Mouse (Mus musculus) lung, embryonic 16.5 days (tissue): Measurements from ENCODE around the gene Lrrc49. TPM values are rescaled to one million over a fixed set of nuclear protein-coding genes. Genes with fewer than 3 reads are reported as not detected.
A peak's percentile ranks its signal among the peaks of the same experiment; 100 is the strongest.

Experiments used
- ATAC-seq: fragments of 200-750 bp; cut with Nextera tagmentation; 2 replicates; pipeline ENCODE4 v1.8.0; 2017; ENCODE audit warnings: low read depth, mild to moderate bottlenecking, moderate library complexity
- H3K27ac ChIP-seq: fragments of 300-500 bp; sonication (generic); 2 replicates; pipeline ENCODE4 v1.5.1; 2014; ENCODE audit warnings: mild to moderate bottlenecking, control low read depth, low read length
- H3K27me3 ChIP-seq: fragments of 300-500 bp; sonication (generic); 2 replicates; pipeline ENCODE4 v1.6.1; 2014; ENCODE audit warnings: low read depth, low read length, mixed read lengths; ENCODE audit not compliant: control insufficient read depth, insufficient read depth
- H3K36me3 ChIP-seq: fragments of 300-500 bp; sonication (generic); 2 replicates; pipeline ENCODE4 v1.6.1; 2014; ENCODE audit warnings: low read length; ENCODE audit not compliant: control insufficient read depth, insufficient read depth
- H3K4me1 ChIP-seq: fragments of 300-500 bp; sonication (generic); replicated peaks from 2 replicates; pipeline ENCODE4 v1.6.1; 2014; ENCODE audit warnings: low read length, mixed read lengths; ENCODE audit not compliant: control insufficient read depth, insufficient read depth
- H3K4me2 ChIP-seq: fragments of 300-500 bp; sonication (generic); 2 replicates; pipeline ENCODE4 v1.6.1; 2014; ENCODE audit warnings: low read depth, low read length, control low read depth
- H3K4me3 ChIP-seq: fragments of 300-500 bp; sonication (generic); 2 replicates; pipeline ENCODE4 v1.5.1; 2014; ENCODE audit warnings: mild to moderate bottlenecking, low read length, control low read depth
- H3K9ac ChIP-seq: fragments of 300-500 bp; sonication (generic); 2 replicates; pipeline ENCODE4 v1.6.1; 2014; ENCODE audit warnings: low read length, control low read depth
- H3K9me3 ChIP-seq: fragments of 300-500 bp; sonication (generic); 2 replicates; pipeline ENCODE4 v1.6.1; 2016; ENCODE audit warnings: low read length; ENCODE audit not compliant: control insufficient read depth
- WGBS: fragments of 180-500 bp; shearing (Covaris S2); extraction: QIAGEN DNeasy Blood & Tissue Kit; methylation state at CpG from one replicate; pipeline ENCODE4 v1.1.7; 2014; 5-methylcytosine and 5-hydroxymethylcytosine counted together
- polyA plus RNA-seq: library from polyadenylated mRNA; unstranded; fragments of >200 nt; fragmentation: Nextera tagmentation; extraction: Ambion mirVana; gene quantifications from 2 replicates; pipeline ENCODE4 v1.2.1, GENCODE M21; 2015

Gene Lrrc49
- 16.3 and 16.5 TPM in 2 replicates for polyA plus RNA-seq

GRCm38 (mm10) chr9:60687891-60688324 is at the start of gene Lrrc49:
Lrrc49 (minus strand) TSS chr9:60688158.
- H3K27ac ChIP-seq, result peak within 1 kb of the TSS; percentile 79
- no peaks in the 10 kb centered on the region for H3K36me3 ChIP-seq
- no peaks in the 10 kb centered on the region for H3K9me3 ChIP-seq
- ATAC-seq, result peak; percentile 95
- WGBS, result 0% methylated on average over 21 of the region's 21 CpGs
- H3K9ac ChIP-seq, result peak within 1 kb of the TSS; percentile 63
- H3K4me1 ChIP-seq, result peaks cover 4% of the 10 kb centered on the region; the same call in 1 of the 2 replicates
- no peaks in the 10 kb centered on the region for H3K27me3 ChIP-seq
- peak within 1 kb of the TSS; percentile 62 for H3K4me3 ChIP-seq
- H3K4me2 ChIP-seq, result peak within 1 kb of the TSS; percentile 72

- ATAC-seq, result no peak
- Histone ChIP-seq H3K36me3 (no peaks in the 10 kb centered on the region), H3K4me1 (no peaks in the 10 kb centered on the region), H3K4me3 (no peak overlapping the region), H3K9me3 (no peaks in the 10 kb centered on the region; the same call in 1 of the 2 replicates), H3K27ac (no peak overlapping the region), H3K27me3 (no peaks in the 10 kb centered on the region), H3K4me2 (no peak overlapping the region), H3K9ac (no peak overlapping the region)
- WGBS, result 70% methylated on average over 2 of the region's 2 CpGs
Measured at GRCm38 (mm10) chr9:60734321-60734720, 46.4 kb upstream of the Lrrc49 start.

GRCm38 (mm10) chr9:60724968-60725367 is 37.0 kb upstream of the Lrrc49 start:
- H3K27me3 ChIP-seq, result no peaks in the 10 kb centered on the region
- H3K9ac ChIP-seq, result no peak overlapping the region
- H3K4me1 ChIP-seq, result no peaks in the 10 kb centered on the region
- no peak for ATAC-seq
- H3K36me3 ChIP-seq, result no peaks in the 10 kb centered on the region
- no peak overlapping the region for H3K4me3 ChIP-seq
- no peaks in the 10 kb centered on the region for H3K9me3 ChIP-seq
- 87% methylated on average over 7 of the region's 7 CpGs for WGBS
- H3K27ac ChIP-seq, result no peak overlapping the region
- no peak overlapping the region for H3K4me2 ChIP-seq

- Histone ChIP-seq H3K9ac (no peak overlapping the region), H3K27me3 (no peaks in the 10 kb centered on the region), H3K36me3 (no peaks in the 10 kb centered on the region), H3K9me3 (no peaks in the 10 kb centered on the region), H3K27ac (no peak overlapping the region), H3K4me1 (no peaks in the 10 kb centered on the region), H3K4me3 (no peak overlapping the region), H3K4me2 (no peak overlapping the region)
- no peak for ATAC-seq
- 79% methylated on average over 3 of the region's 3 CpGs for WGBS
Measured at GRCm38 (mm10) chr9:60719687-60720086, 31.7 kb upstream of the Lrrc49 start.

GRCm38 (mm10) chr9:60718284-60718683 is 30.3 kb upstream of the Lrrc49 start:
- H3K36me3 ChIP-seq, result no peaks in the 10 kb centered on the region
- H3K4me3 ChIP-seq, result no peak overlapping the region
- ATAC-seq, result no peak
- WGBS, result 49% methylated on average over 3 of the region's 3 CpGs
- H3K4me2 ChIP-seq, result no peak overlapping the region
- no peak overlapping the region for H3K9ac ChIP-seq
- H3K27me3 ChIP-seq, result no peaks in the 10 kb centered on the region
- no peak overlapping the region for H3K27ac ChIP-seq
- no peaks in the 10 kb centered on the region for H3K9me3 ChIP-seq
- H3K4me1 ChIP-seq, result peaks cover 2% of the 10 kb centered on the region

GRCm38 (mm10) chr9:60715828-60716227 is 27.9 kb upstream of the Lrrc49 start:
- H3K4me3 ChIP-seq, result no peak overlapping the region
- 44% methylated on average over 5 of the region's 5 CpGs for WGBS
- no peaks in the 10 kb centered on the region for H3K36me3 ChIP-seq
- no peaks in the 10 kb centered on the region for H3K27me3 ChIP-seq
- no peaks in the 10 kb centered on the region for H3K9me3 ChIP-seq
- H3K4me2 ChIP-seq, result no peak overlapping the region
- H3K27ac ChIP-seq, result no peak overlapping the region
- ATAC-seq, result no peak
- H3K4me1 ChIP-seq, result peaks cover 4% of the 10 kb centered on the region
- H3K9ac ChIP-seq, result no peak overlapping the region

GRCm38 (mm10) chr9:60715271-60715670 is 27.3 kb upstream of the Lrrc49 start:
- H3K9me3 ChIP-seq, result no peaks in the 10 kb centered on the region
- no peak overlapping the region for H3K4me2 ChIP-seq
- no peak overlapping the region for H3K4me3 ChIP-seq
- no peak for ATAC-seq
- H3K27ac ChIP-seq, result no peak overlapping the region
- no peaks in the 10 kb centered on the region for H3K36me3 ChIP-seq
- H3K4me1 ChIP-seq, result peaks cover 4% of the 10 kb centered on the region
- no peak overlapping the region for H3K9ac ChIP-seq
- 84% methylated on average over 4 of the region's 4 CpGs for WGBS
- H3K27me3 ChIP-seq, result no peaks in the 10 kb centered on the region

- H3K4me2 ChIP-seq, result no peak overlapping the region
- 70% methylated on average over 6 of the region's 6 CpGs for WGBS
- no peak overlapping the region for H3K27ac ChIP-seq
- H3K27me3 ChIP-seq, result no peaks in the 10 kb centered on the region
- H3K4me3 ChIP-seq, result no peak overlapping the region
- ATAC-seq, result no peak
- H3K9me3 ChIP-seq, result no peaks in the 10 kb centered on the region
- H3K9ac ChIP-seq, result no peak overlapping the region
- peaks cover 4% of the 10 kb centered on the region for H3K4me1 ChIP-seq
- no peaks in the 10 kb centered on the region for H3K36me3 ChIP-seq
Measured at GRCm38 (mm10) chr9:60714191-60714590, 26.2 kb upstream of the Lrrc49 start.

GRCm38 (mm10) chr9:60713616-60714015 is 25.7 kb upstream of the Lrrc49 start:
- no peaks in the 10 kb centered on the region for H3K27me3 ChIP-seq
- no peak for ATAC-seq
- WGBS, result 39% methylated on average over 4 of the region's 4 CpGs
- H3K4me2 ChIP-seq, result peak overlapping the region; percentile 99
- H3K27ac ChIP-seq, result no peak overlapping the region
- peak overlapping the region; percentile 64 for H3K4me3 ChIP-seq
- no peak overlapping the region for H3K9ac ChIP-seq
- H3K9me3 ChIP-seq, result no peaks in the 10 kb centered on the region
- peaks cover 4% of the 10 kb centered on the region for H3K4me1 ChIP-seq
- no peaks in the 10 kb centered on the region for H3K36me3 ChIP-seq
